Comparison of ENCODE assay signal across 9 mouse cellular contexts in the genomic region with DNA sequence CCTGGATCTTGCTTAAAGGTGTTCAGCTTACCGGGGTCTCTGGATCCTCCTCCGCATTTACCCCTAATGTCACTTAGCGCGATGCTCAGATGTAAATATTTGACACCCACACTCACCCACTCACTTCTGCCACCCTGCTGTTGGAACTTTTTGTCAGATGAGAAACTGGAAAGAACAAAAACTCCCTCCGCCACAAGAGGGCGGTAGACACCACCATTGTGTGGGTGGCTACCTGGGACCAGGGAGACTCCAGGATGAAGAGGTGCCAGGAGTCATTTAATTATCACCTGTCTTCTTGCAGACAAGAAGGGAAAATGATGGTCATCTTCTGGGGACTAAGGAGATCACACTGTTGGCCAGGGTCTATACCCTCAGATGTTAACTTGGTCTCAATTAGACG. TPM values are rescaled to one million over a fixed set of nuclear protein-coding genes. Genes with fewer than 3 reads are reported as not detected.
A peak's percentile ranks its signal among the peaks of the same experiment; 100 is the strongest.
DNase-seq lines count a peak whose midpoint lies in the region; ATAC-seq lines count a peak whose summit lies in the region.
"Had no signal": no experiment of that assay in that cellular context is flagged by ENCODE, and none has a peak within 500 bp of the region (broad histone marks: within the 10 kb centered on the region; RNA-seq: fewer than 3 reads in every experiment).

No protein-coding gene starts in this region.

- no peak overlapping the region for H3K4me3 ChIP-seq in intestine, embryonic 14.5 days (ENCODE audit: low read depth, low read length)
- H3K4me3 ChIP-seq in intestine, embryonic 15.5 days (replicated peaks), result no peak overlapping the region
- H3K4me3 ChIP-seq: myocyte had no signal

- no peaks in the 10 kb centered on the region for H3K4me1 ChIP-seq in intestine, embryonic 14.5 days (replicated peaks; ENCODE audit: control insufficient read depth, insufficient read depth, low read length)
- H3K4me1 ChIP-seq in intestine, embryonic 15.5 days (replicated peaks), result 0 out of 2 replicates have a peak, but pooled peaks cover 4% of the 10 kb centered on the region

- peak; percentile 80 for DNase-seq in intestine, embryonic 14.5 days (ENCODE audit: low spot score)
- DNase-seq in Muller cell, postnatal 12 days (ENCODE audit: inconsistent ontology term), result peak; percentile 52
- DNase-seq in cerebellum, adult 8-10 months, result peak; percentile 52
- DNase-seq in heart, postnatal 4 days, result peak; percentile 79
- DNase-seq in left cerebral cortex, postnatal 4 days, result peak; percentile 61
- DNase-seq in retina, postnatal 7 days (ENCODE audit: low read depth, low spot score), result peak; percentile 51
- DNase-seq in urinary bladder, postnatal 14 days (ENCODE audit: low spot score), result peak; percentile 73

- H3K36me3 ChIP-seq in intestine, embryonic 14.5 days (ENCODE audit: control insufficient read depth, insufficient read depth, low read length), result no peaks in the 10 kb centered on the region
- no peaks in the 10 kb centered on the region for H3K36me3 ChIP-seq in intestine, embryonic 15.5 days

- 15% methylated on average over 7 of the region's 7 CpGs for WGBS in intestine, embryonic 14.5 days
- 15% methylated on average over 7 of the region's 7 CpGs for WGBS in intestine, embryonic 15.5 days

- intact Hi-C loops in left cerebral cortex, postnatal 4 days (cut with DNase I), result loop anchor here (5.0 kb wide), 1 partner anchor 176 kb away; no protein-coding TSS in a partner anchor

- no peaks in the 10 kb centered on the region for H3K9me3 ChIP-seq in intestine, embryonic 14.5 days (ENCODE audit: control insufficient read depth, low read length)
- no peaks in the 10 kb centered on the region for H3K9me3 ChIP-seq in intestine, embryonic 15.5 days

- H3K4me2 ChIP-seq in intestine, embryonic 14.5 days (ENCODE audit: low read length), result no peak overlapping the region
- H3K4me2 ChIP-seq in intestine, embryonic 15.5 days (replicated peaks), result no peak overlapping the region

- no peak overlapping the region for H3K9ac ChIP-seq in intestine, embryonic 14.5 days (ENCODE audit: low read length)
- no peak overlapping the region for H3K9ac ChIP-seq in intestine, embryonic 15.5 days

- no peak for ATAC-seq in intestine, embryonic 14.5 days (replicated peaks; ENCODE audit: low FRiP score, low TSS enrichment, low read depth)
- ATAC-seq in intestine, embryonic 15.5 days, result no peak

- no peak overlapping the region for H3K27ac ChIP-seq in intestine, embryonic 14.5 days (ENCODE audit: low read depth)
- no peak overlapping the region for H3K27ac ChIP-seq in intestine, embryonic 15.5 days

- no peaks in the 10 kb centered on the region for H3K27me3 ChIP-seq in intestine, embryonic 14.5 days (replicated peaks; ENCODE audit: control insufficient read depth, insufficient read depth, low read length)
- H3K27me3 ChIP-seq in intestine, embryonic 15.5 days (replicated peaks), result no peaks in the 10 kb centered on the region

RNA-seq across cellular contexts. Expression of a gene that starts 30.3 kb away (rescaled TPM):
- not detected in 2 replicates for polyA plus RNA-seq in intestine, embryonic 14.5 days (2014; fragmentation: Nextera tagmentation; extraction: Ambion mirVana)
- polyA plus RNA-seq in intestine, embryonic 15.5 days (2015; fragmentation: Nextera tagmentation; extraction: Ambion mirVana), result not detected in 2 replicates
- total RNA-seq in heart, postnatal 4 days (2021), result not detected
- total RNA-seq in left cerebral cortex, postnatal 4 days (2021), result not detected
- polyA plus RNA-seq: myocyte had no signal

RNA-seq across cellular contexts. Expression of a gene that starts 52.2 kb away (rescaled TPM):
- polyA plus RNA-seq in intestine, embryonic 14.5 days (2014; fragmentation: Nextera tagmentation; extraction: Ambion mirVana), result 1.3 and 1.4 TPM in 2 replicates
- 1.5 and 1.7 TPM in 2 replicates for polyA plus RNA-seq in intestine, embryonic 15.5 days (2015; fragmentation: Nextera tagmentation; extraction: Ambion mirVana)
- under 1 TPM in 1 of 2 experiments, not detected in 1; 0.25 TPM for total RNA-seq in heart, postnatal 4 days (2021)
- under 1 TPM in 1 of 2 experiments, not detected in 1; 0.24 TPM for total RNA-seq in left cerebral cortex, postnatal 4 days (2021)

RNA-seq across cellular contexts. Expression of a gene that starts 52.3 kb away (rescaled TPM):
- polyA plus RNA-seq in intestine, embryonic 14.5 days (2014; fragmentation: Nextera tagmentation; extraction: Ambion mirVana), result 482 and 487 TPM in 2 replicates
- 410 and 432 TPM in 2 replicates for polyA plus RNA-seq in intestine, embryonic 15.5 days (2015; fragmentation: Nextera tagmentation; extraction: Ambion mirVana)
- total RNA-seq in heart, postnatal 4 days (2021), result 100 to 1,000 TPM; 187 to 190 TPM
- 100 to 1,000 TPM; 207 to 213 TPM for total RNA-seq in left cerebral cortex, postnatal 4 days (2021)
